Mouse (Mus musculus) ES-E14 (cell line): ENCODE measurements around the gene Frs2.
A peak's percentile ranks its signal among the peaks of the same experiment; 100 is the strongest.

Experiments used
- MAFK ChIP-seq: IDR thresholded peaks from 2 replicates; pipeline ENCODE4 v1.6.1; 2014; ENCODE audit warnings: mild to moderate bottlenecking, low read depth, low read length, inconsistent platforms; ENCODE audit not compliant: insufficient read depth
- ZC3H11A ChIP-seq: IDR thresholded peaks from 2 replicates; pipeline ENCODE4 v1.6.1; 2012; ENCODE audit warnings: low read depth, mild to moderate bottlenecking, inconsistent platforms, low read length, borderline replicate concordance

DNA sequence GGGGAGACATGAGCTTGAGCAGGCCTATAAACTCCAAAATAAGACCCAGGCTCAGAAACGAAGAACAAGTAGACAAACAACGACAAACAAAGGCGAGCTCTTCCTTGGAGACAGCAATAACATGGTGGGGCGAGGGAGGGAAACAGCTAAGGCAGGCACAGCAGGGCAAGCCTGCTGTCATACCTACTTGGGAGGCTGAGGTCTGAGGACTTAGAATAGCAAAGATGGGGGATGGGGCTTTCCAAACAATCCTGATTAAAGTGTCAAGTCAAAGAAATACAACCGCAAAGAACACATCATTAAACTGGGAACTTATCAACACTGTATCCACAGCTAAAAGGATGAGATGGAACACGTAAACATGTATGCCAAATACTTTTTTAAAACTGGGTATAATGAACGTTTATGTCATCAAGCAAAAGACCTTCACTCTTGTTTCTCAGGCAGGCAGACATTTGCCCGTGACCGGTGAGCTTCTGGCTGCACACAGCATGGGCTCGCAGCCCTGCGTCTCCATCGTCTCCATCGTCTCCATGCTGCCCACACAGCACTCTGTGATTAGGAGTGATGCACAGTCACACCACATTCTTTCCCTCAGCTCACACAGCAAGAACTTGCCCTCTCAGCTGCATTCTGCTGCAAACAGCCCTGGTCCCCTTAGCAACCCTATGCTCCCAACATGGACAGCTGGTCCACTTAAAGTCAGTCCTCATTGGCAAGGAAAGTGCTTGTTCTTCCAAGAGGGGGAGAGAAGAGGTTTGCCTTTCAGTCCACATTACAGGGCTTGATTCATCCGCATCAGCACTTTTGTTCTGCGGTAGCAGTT lies 53.6 kb downstream of the Frs2 start:
- TF ChIP-seq MAFK (peak; percentile 68), ZC3H11A (no peak)
